Mouse (Mus musculus) hindbrain, embryonic 11.5 days (tissue): ENCODE results near the gene Fen1. TPM values are rescaled to one million over a fixed set of nuclear protein-coding genes. Genes with fewer than 3 reads are reported as not detected.

Experiments used
- ATAC-seq: fragments of 200-750 bp; cut with Nextera tagmentation; 2 replicates; pipeline ENCODE4 v1.8.0; 2017; ENCODE audit warnings: mild to moderate bottlenecking, moderate TSS enrichment, moderate library complexity; ENCODE audit not compliant: low FRiP score
- DNase-seq: peaks from one replicate; pipeline ENCODE4 v3.0.0-alpha.2; 2015; ENCODE audit warnings: low spot score
- H3K27ac ChIP-seq: fragments of 300-500 bp; sonication (generic); 2 replicates; pipeline ENCODE4 v1.5.1; 2014; ENCODE audit warnings: mild to moderate bottlenecking, low read depth, low read length
- H3K27me3 ChIP-seq: fragments of 300-500 bp; sonication (generic); 2 replicates; pipeline ENCODE4 v1.6.1; 2014; ENCODE audit warnings: mild to moderate bottlenecking, low read length, moderate library complexity, mixed read lengths; ENCODE audit not compliant: control insufficient read depth, insufficient read depth
- H3K36me3 ChIP-seq: fragments of 300-500 bp; sonication (generic); 2 replicates; pipeline ENCODE4 v1.6.1; 2014; ENCODE audit warnings: mild to moderate bottlenecking, low read length, moderate library complexity, mixed read lengths; ENCODE audit not compliant: control insufficient read depth, insufficient read depth
- H3K4me1 ChIP-seq: fragments of 300-500 bp; sonication (generic); replicated peaks from 2 replicates; pipeline ENCODE4 v1.6.1; 2014; ENCODE audit warnings: low read length, mixed read lengths; ENCODE audit not compliant: control insufficient read depth, insufficient read depth
- H3K4me2 ChIP-seq: fragments of 300-500 bp; sonication (generic); replicated peaks from 2 replicates; pipeline ENCODE4 v1.6.1; 2014; ENCODE audit warnings: mild to moderate bottlenecking, low read depth, low read length
- H3K4me3 ChIP-seq: fragments of 300-500 bp; sonication (generic); 2 replicates; pipeline ENCODE4 v1.5.1; 2014; ENCODE audit warnings: low read depth, low read length
- H3K9ac ChIP-seq: fragments of 300-500 bp; sonication (generic); 2 replicates; pipeline ENCODE4 v1.6.1; 2014; ENCODE audit warnings: low read depth, low read length
- H3K9me3 ChIP-seq: fragments of 300-500 bp; sonication (generic); 2 replicates; pipeline ENCODE4 v1.6.1; 2016; ENCODE audit warnings: low read length; ENCODE audit not compliant: control insufficient read depth
- WGBS: fragments of 180-500 bp; shearing (Covaris S2); extraction: QIAGEN DNeasy Blood & Tissue Kit; methylation state at CpG from one replicate; pipeline ENCODE4 v1.1.7; 2014; 5-methylcytosine and 5-hydroxymethylcytosine counted together
- polyA plus RNA-seq: library from polyadenylated mRNA; unstranded; fragments of >200 nt; fragmentation: Nextera tagmentation; extraction: Ambion mirVana; gene quantifications from 2 replicates; pipeline ENCODE4 v1.2.1, GENCODE M21; 2014

Gene Fen1
- polyA plus RNA-seq, 1 experiment from 2014 or later: 80.1 TPM

DNA sequence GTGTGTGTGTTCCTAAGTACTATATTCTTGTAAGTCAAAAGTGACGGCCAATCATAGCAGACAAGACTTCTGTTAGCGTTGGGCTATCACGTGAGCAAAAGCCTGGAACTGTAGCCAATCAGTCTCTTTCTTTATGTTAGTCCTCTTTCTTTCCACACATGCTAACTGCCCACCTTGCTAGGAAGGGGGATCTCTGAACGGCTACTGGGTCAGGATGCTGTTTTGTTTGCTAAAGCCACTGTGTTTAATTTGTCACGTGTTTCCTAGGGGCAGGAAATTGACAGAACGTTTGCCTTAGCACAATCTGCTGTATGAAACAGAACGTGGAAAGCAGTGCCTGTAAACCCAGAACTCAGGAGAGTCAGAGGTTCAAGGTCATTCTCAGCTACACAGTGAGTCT is 21.8 kb downstream of the Fen1 start:
- WGBS: 38% methylated on average over 7 of the region's 7 CpGs
- no peaks in the 10 kb centered on the region for H3K27me3 ChIP-seq
- peak overlapping the region; percentile 50 for H3K9ac ChIP-seq
- peaks cover 11% of the 10 kb centered on the region; the same call in 1 of the 2 replicates for H3K36me3 ChIP-seq
- H3K4me1 ChIP-seq: 0 out of 2 replicates have a peak, but pooled peaks cover 7% of the 10 kb centered on the region
- 0 out of 2 replicates have a peak, but pooled peaks have one; percentile 0 for ATAC-seq
- H3K9me3 ChIP-seq: no peaks in the 10 kb centered on the region
- DNase-seq: no peak
- peak overlapping the region; percentile 94 for H3K4me3 ChIP-seq
- peak overlapping the region; percentile 86 for H3K4me2 ChIP-seq
- H3K27ac ChIP-seq: 0 out of 2 replicates have a peak overlapping the region, but pooled peaks have one; percentile 27

DNA sequence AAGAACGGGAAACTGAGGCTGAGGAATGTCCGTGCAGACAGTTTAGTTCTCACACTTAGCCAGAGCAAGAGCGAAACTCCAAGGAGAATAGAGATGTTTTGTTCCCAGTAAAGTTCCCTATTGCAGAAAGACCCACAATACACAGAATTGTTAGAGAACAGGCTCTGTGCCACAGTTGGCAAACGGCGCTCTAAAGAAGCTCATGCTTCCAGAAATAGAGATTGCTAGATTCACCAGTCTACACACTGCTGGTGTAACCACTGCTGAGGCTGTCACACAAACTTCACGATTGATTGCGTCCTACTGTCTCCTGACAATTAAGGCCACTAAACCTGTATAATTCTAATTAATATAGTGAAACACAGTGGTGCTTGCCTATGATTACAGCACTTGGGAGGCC is 22.7 kb downstream of the Fen1 start:
- Histone ChIP-seq H3K4me2 (no peak overlapping the region), H3K36me3 (peaks cover 4% of the 10 kb centered on the region; the same call in 1 of the 2 replicates), H3K4me3 (no peak overlapping the region), H3K27ac (no peak overlapping the region), H3K4me1 (0 out of 2 replicates have a peak, but pooled peaks cover 7% of the 10 kb centered on the region), H3K9me3 (no peaks in the 10 kb centered on the region), H3K27me3 (no peaks in the 10 kb centered on the region), H3K9ac (no peak overlapping the region)
- 93% methylated on average over 7 of the region's 7 CpGs for WGBS
- ATAC-seq: no peak
- DNase-seq: no peak

DNA sequence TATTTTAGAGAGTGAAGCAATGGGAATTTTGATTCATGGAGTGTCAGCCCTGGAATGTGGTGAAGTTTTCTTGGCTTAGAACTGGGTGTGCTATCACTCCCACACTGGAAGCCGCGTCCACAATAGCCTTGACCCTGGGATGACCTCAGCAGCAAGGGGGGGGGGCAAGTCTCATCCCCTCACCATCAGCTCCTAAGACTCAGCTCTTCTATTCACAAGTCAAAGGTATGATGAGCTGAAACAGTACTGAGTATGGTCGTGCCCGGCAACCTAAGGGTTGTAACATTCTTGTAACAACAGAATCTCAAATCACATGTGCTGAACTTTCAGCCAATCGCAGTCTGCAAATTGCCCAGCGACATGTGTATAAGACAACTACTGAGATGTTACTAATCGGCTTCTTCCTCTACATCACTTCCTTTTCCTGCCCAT is 27.0 kb downstream of the Fen1 start:
- 73% methylated on average over 7 of the region's 7 CpGs for WGBS
- Histone ChIP-seq H3K9me3 (no peaks in the 10 kb centered on the region), H3K27me3 (no peaks in the 10 kb centered on the region), H3K4me2 (no peak overlapping the region), H3K36me3 (no peaks in the 10 kb centered on the region), H3K4me3 (no peak overlapping the region), H3K4me1 (no peaks in the 10 kb centered on the region), H3K9ac (no peak overlapping the region), H3K27ac (no peak overlapping the region)
- no peak for ATAC-seq
- no peak for DNase-seq

DNA sequence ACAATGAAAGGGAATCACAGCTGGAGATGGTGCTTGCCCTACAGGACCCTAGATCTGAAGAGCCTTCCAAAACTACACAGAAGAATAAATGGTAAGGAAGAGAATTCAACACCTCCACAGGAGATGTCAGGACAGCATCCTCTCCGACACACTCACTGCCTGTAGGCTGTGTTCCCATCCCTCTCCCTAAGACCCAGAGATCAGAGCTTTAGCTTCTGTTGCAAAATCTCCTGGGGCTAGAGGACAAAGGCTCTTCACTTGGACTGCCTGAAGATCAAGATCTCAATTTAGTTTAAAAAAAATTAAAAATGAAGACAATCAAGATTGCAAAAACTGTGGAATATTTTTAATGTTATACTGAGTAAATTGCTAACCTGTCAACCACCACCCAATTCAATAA is 27.5 kb downstream of the Fen1 start:
- DNase-seq (no peak), ATAC-seq (no peak)
- Histone ChIP-seq H3K36me3 (no peaks in the 10 kb centered on the region), H3K27me3 (no peaks in the 10 kb centered on the region), H3K4me2 (no peak overlapping the region), H3K4me3 (no peak overlapping the region), H3K9ac (no peak overlapping the region), H3K9me3 (no peaks in the 10 kb centered on the region), H3K4me1 (no peaks in the 10 kb centered on the region), H3K27ac (no peak overlapping the region)
- WGBS: 57% methylated on average over 1 of the region's 1 CpGs

DNA sequence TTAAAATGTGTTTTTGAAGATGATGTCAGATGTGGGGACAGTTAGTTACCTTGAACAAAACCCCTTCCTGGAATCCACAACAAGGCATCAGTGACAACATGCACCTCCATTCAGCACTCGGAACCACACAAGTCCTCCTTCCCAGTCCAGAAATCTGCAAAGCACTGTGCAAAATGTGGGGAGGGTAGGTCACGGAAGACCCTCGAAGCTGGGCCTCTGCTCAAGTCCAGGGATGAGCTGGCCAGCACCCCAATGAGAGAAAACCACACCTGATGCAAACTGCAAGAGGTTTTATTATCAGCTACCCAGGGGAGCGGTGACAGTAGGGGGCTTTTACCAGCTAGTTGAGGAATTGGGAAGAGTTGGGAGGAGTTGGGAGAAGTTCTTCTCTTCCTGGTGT is 29.0 kb downstream of the Fen1 start:
- no peak overlapping the region for H3K9ac ChIP-seq
- DNase-seq (no peak), ATAC-seq (no peak)
- H3K27ac ChIP-seq: no peak overlapping the region
- H3K4me3 ChIP-seq: no peak overlapping the region
- no peaks in the 10 kb centered on the region for H3K36me3 ChIP-seq
- no peaks in the 10 kb centered on the region for H3K27me3 ChIP-seq
- H3K9me3 ChIP-seq: no peaks in the 10 kb centered on the region
- WGBS: 79% methylated on average over 4 of the region's 4 CpGs
- H3K4me1 ChIP-seq: no peaks in the 10 kb centered on the region
- H3K4me2 ChIP-seq: no peak overlapping the region

DNA sequence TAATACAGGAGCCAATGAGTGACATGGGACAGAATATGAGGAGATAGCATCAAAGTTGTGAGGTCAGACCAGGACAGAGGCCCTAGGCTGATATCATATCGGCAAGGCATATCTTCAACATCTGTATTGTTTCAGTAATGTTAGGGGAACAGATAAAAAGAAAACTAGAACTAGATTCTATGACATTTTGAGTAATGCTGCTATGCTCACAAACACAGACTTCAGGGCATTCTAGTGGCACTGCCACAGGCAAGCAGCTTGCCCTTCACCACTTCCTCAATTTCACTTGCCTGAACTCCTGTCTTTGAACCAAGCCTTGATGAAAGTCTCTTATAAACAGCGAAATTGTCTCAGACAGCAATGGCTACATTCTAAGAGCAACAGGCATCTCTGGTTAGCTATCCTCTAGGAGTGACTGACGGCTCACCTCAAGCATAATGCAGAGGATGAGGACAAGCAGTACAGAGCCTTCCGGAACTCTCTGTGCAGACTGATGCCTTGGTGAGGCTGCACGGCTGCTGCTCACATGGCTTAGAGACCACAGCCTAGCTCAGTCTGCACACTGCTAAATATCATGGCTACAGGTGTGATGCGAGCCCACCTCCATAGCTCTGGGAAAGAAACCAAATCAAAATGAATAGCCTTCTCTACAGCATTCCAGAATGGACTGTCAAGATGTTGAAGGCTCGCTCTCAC is 30.0 kb downstream of the Fen1 start:
- H3K9me3 ChIP-seq: no peaks in the 10 kb centered on the region
- DNase-seq (no peak), ATAC-seq (no peak)
- 89% methylated on average over 7 of the region's 7 CpGs for WGBS
- no peaks in the 10 kb centered on the region for H3K4me1 ChIP-seq
- no peaks in the 10 kb centered on the region for H3K27me3 ChIP-seq
- no peak overlapping the region for H3K27ac ChIP-seq
- no peak overlapping the region for H3K9ac ChIP-seq
- no peak overlapping the region for H3K4me2 ChIP-seq
- H3K36me3 ChIP-seq: no peaks in the 10 kb centered on the region
- H3K4me3 ChIP-seq: no peak overlapping the region

DNA sequence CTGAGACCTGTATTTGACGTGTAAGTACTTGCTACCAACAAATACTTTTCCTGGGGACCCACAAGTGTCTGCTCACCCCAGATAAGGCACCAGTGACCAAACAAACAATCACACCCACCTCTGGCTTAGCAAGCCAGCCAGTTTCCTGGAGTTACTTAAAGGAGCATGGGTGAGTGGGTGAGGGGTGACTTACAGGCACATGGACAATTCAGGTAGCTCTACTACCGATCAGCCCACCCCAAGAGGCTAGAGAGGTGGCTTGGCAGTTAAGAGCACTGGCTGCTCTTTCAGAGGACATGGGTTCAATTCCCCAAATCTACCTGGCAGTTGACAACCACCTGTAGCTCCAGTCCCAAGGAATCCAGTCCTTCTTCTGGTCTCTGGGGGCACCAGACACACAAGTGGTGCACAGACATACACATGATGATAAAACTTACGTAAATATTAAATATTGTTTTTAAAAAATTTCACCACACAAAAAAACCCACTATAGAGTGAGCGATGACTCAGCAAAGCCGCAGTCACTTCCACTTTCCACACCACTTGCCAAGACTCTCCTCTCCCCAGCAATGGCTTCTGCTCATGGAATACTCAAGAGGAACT is 30.8 kb downstream of the Fen1 start:
- Histone ChIP-seq H3K4me2 (no peak overlapping the region; the same call in 1 of the 2 replicates), H3K27me3 (no peaks in the 10 kb centered on the region), H3K27ac (no peak overlapping the region), H3K9ac (no peak overlapping the region), H3K9me3 (no peaks in the 10 kb centered on the region), H3K36me3 (no peaks in the 10 kb centered on the region), H3K4me1 (no peaks in the 10 kb centered on the region), H3K4me3 (no peak overlapping the region)
- WGBS: 82% methylated on average over 5 of the region's 5 CpGs
- ATAC-seq: no peak
- no peak for DNase-seq

DNA sequence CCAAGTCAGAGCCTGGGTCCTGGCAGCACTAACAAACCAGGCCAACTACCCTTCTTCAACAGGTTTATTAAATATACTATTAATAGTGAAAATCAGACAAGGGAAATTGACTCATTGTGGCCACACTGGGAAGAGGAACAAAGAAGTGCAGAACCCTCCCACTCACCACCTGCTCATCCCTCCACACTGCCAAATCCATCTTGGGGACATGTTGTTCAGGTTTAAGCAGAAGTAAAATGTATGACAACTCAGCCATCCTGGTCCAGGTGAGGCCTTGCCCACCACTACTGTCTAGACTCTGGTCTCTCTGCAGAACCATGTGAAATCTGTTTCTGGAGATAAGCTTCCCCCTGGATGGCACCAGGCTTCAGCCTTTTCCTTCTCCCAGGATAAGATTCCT is 32.1 kb downstream of the Fen1 start:
- H3K36me3 ChIP-seq: no peaks in the 10 kb centered on the region
- no peak overlapping the region for H3K27ac ChIP-seq
- ATAC-seq (no peak), DNase-seq (no peak)
- H3K9ac ChIP-seq: no peak overlapping the region
- H3K4me2 ChIP-seq: no peak overlapping the region
- H3K4me1 ChIP-seq: no peaks in the 10 kb centered on the region
- H3K9me3 ChIP-seq: no peaks in the 10 kb centered on the region
- H3K4me3 ChIP-seq: no peak overlapping the region
- H3K27me3 ChIP-seq: no peaks in the 10 kb centered on the region

DNA sequence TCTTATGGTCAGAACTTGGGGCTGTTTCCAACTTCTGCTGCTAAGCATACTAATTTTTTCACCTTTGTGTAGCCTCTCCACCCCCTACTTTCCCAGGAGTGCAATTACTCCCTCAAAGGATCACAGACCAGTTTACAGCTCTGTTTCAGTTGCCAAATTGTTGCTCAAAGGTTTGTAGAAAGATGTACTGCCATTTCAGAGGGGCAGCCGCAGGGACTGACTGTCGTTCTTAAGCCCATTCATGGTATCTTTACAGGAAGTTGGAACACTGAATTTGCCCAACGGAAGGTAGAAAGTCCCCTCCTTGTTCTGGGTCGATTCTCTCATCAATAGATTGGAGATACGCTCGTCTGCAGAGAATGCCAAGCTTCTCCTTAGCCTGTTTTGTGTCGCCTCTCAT is 32.6 kb downstream of the Fen1 start:
- WGBS: 91% methylated on average over 7 of the region's 7 CpGs

More for the DNA sequence above, 32.6 kb downstream of the Fen1 start:
- H3K9ac ChIP-seq: no peak overlapping the region
- no peak overlapping the region for H3K4me3 ChIP-seq
- no peak overlapping the region for H3K4me2 ChIP-seq
- no peak for DNase-seq
- no peaks in the 10 kb centered on the region for H3K4me1 ChIP-seq
- H3K27ac ChIP-seq: no peak overlapping the region
- no peak for ATAC-seq
- no peaks in the 10 kb centered on the region for H3K27me3 ChIP-seq
- H3K36me3 ChIP-seq: no peaks in the 10 kb centered on the region
- no peaks in the 10 kb centered on the region for H3K9me3 ChIP-seq
